Mouse (Mus musculus) adrenal gland, adult 18-20 months (tissue): ENCODE data around the gene Gale. TPM values are rescaled to one million over a fixed set of nuclear protein-coding genes. Genes with fewer than 3 reads are reported as not detected.

Experiments
- DNase-seq, 2 experiments: peaks; one replicate each; pipeline ENCODE4 v3.0.0; 2021 to 2022; ENCODE audit warnings: low spot score in 2 of 2
- total RNA-seq, 2 experiments: library from RNA; stranded (reverse); gene quantifications; 1 replicate in 1 of 2; 2 replicates in 1 of 2; pipeline ENCODE4 v1.2.3; 2021

Gale gene
- total RNA-seq, 2 experiments from 2014 or later = 18.2 to 43.2 TPM

GRCm38 (mm10) chr4:136008782-136009447, 45.4 kb downstream of the Gale start:
- DNase-seq = no peak

- DNase-seq = no peak
Measured at GRCm38 (mm10) chr4:136010586-136010985, 47.1 kb downstream of the Gale start.

DNA sequence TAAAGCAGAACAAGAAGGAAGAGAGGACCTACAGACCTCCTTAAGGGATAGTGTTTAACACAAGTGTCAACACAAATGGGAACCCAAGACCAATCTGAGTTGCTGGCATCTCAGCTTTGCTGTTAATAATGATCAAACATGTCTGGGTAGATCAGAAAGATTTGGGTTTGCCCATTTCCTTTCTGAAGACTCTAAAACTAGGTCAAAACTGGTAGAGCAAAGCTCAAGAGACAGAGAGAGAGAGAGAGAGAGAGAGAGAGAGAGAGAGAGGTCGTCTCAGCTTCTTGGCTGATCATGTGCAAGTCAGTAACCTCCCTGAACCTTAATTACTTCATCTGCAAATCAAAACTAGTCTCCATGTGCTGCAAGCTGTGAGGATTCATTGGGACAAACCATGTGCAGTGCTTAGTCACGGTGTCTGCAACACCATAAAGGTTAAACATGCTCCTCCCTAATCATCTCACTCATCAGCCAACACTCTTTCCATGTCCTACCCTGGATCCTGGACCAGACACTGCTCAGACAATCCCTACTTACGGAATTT, 52.6 kb downstream of the Gale start:
- DNase-seq = no peak

Other genes starting within 250 kb of the Gale start
- under 1 TPM; 0.10 to 0.36 TPM for gene Il22ra1, start 235.6 kb upstream of the Gale start, total RNA-seq
- 1 to 10 TPM in 1 of 2 experiments, under 1 TPM in 1; 0.20 to 1.1 TPM for gene Myom3, start 204.0 kb upstream of the Gale start, total RNA-seq
- gene Srsf10, start 108.0 kb upstream of the Gale start, total RNA-seq = 100 to 1,000 TPM in 1 of 2 experiments, 10 to 100 TPM in 1; 95.5 to 115 TPM
- gene Pnrc2, start 89.9 kb upstream of the Gale start, total RNA-seq = 100 to 1,000 TPM in 1 of 2 experiments, 10 to 100 TPM in 1; 89.4 to 111 TPM
- 1 to 10 TPM in 1 of 2 experiments, under 1 TPM in 1; 0.93 to 1.8 TPM for gene Cnr2, start 68.3 kb upstream of the Gale start, total RNA-seq
- gene Fuca1, start 43.0 kb upstream of the Gale start, total RNA-seq = 100 to 1,000 TPM in 1 of 2 experiments, 10 to 100 TPM in 1; 95.5 to 101 TPM
- 10 to 100 TPM; 53.2 to 62.3 TPM for gene Hmgcl, start 17.3 kb upstream of the Gale start, total RNA-seq
- 10 to 100 TPM; 71.4 to 71.5 TPM for gene Lypla2, start 8.9 kb downstream of the Gale start, total RNA-seq
- 10 to 100 TPM; 29.4 to 31.4 TPM for gene Pithd1, start 23.5 kb downstream of the Gale start, total RNA-seq
- 10 to 100 TPM; 41.4 to 41.7 TPM for gene Eloa, start 58.0 kb downstream of the Gale start, total RNA-seq
- gene Rpl11, start 89.7 kb downstream of the Gale start, total RNA-seq = 100 to 1,000 TPM; 560 to 640 TPM
- 10 to 100 TPM; 47.4 to 77.7 TPM for gene Id3, start 179.8 kb downstream of the Gale start, total RNA-seq
- gene E2f2, start 208.7 kb downstream of the Gale start, total RNA-seq = 1 to 10 TPM; 1.9 to 3.2 TPM
- 1 to 10 TPM; 1.6 to 2.8 TPM for gene Asap3, start 242.6 kb downstream of the Gale start, total RNA-seq